14 mouse cellular contexts compared by ENCODE assay signal in the genomic region with DNA sequence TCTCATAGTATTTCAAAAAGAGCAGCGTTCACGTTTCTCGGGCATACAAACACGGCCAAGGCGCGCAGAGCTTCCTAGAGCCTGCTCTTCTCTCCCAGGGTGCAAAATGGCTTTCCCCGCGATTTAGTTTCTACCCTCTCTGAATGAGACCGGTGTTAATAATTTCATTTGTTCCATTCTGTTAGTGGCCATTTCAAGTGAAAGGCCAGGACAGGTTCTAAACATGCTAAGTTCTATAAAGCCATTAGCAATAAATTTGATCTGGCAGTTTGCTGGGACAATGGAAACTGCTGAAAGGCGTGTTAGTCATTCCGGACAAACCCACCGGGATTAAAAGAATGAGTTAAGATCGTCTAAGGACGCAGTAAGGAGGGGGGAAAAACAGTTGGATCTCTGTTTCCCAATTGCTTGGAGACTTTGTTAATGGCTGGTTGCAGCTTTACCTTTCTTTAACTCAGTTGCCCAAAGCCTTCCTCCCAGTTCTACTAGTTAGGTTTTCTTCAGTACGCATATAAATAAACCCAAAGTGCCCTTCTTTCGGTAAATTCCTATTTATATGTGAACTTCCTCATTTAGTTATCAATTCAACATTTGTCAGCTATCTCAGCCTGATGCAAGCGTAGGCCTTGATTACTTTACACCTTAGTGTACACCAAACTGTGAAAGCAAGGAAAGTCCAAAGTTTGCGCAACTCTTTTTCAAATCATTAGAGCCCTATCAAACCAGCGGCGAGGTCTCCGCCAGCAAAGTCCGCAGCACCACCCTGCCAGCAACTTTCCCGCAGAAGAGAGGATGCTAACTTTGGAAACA. TPM values are rescaled to one million over a fixed set of nuclear protein-coding genes. Genes with fewer than 3 reads are reported as not detected.
DNase-seq lines count a peak whose midpoint lies in the region; ATAC-seq and TF ChIP-seq lines count a peak whose summit lies in the region.
"Had no signal": no experiment of that assay in that cellular context is flagged by ENCODE, and none has a peak within 500 bp of the region (broad histone marks: within the 10 kb centered on the region; RNA-seq: fewer than 3 reads in every experiment).

No protein-coding gene starts in this region.

- H3K27ac ChIP-seq in forebrain, embryonic 12.5 days: no peak overlapping the region
- no peak overlapping the region for H3K27ac ChIP-seq in forebrain, embryonic 15.5 days (replicated peaks)
- H3K27ac ChIP-seq in embryonic facial prominence, embryonic 14.5 days (replicated peaks; ENCODE audit: low read depth, low read length): no peak overlapping the region
- H3K27ac ChIP-seq in limb, embryonic 14.5 days (replicated peaks; ENCODE audit: low read depth, low read length): no peak overlapping the region; the same call in 1 of the 2 replicates
- H3K27ac ChIP-seq in neural tube, embryonic 14.5 days (ENCODE audit: low read depth, low read length): no peak overlapping the region
- no peak overlapping the region for H3K27ac ChIP-seq in thymus, adult 2 months (ENCODE audit: control insufficient read depth, insufficient read depth, low read length)
- H3K27ac ChIP-seq: lung, embryonic 15.5 days had no signal

- peaks cover 25% of the 10 kb centered on the region for H3K4me1 ChIP-seq in forebrain, embryonic 12.5 days
- H3K4me1 ChIP-seq in forebrain, embryonic 15.5 days: peaks cover 23% of the 10 kb centered on the region
- peaks cover 13% of the 10 kb centered on the region for H3K4me1 ChIP-seq in embryonic facial prominence, embryonic 14.5 days (ENCODE audit: control insufficient read depth, insufficient read depth, low read length)
- H3K4me1 ChIP-seq in limb, embryonic 14.5 days (ENCODE audit: control insufficient read depth, insufficient read depth, low read length): peaks cover 10% of the 10 kb centered on the region; the same call in 1 of the 2 replicates
- peaks cover 8% of the 10 kb centered on the region; the same call in 1 of the 2 replicates for H3K4me1 ChIP-seq in neural tube, embryonic 14.5 days (ENCODE audit: control insufficient read depth, insufficient read depth, low read length)
- H3K4me1 ChIP-seq in thymus, adult 2 months (replicated peaks; ENCODE audit: control insufficient read depth, insufficient read depth, low read length): no peaks in the 10 kb centered on the region
- H3K4me1 ChIP-seq: lung, embryonic 15.5 days had no signal

- no peak for TF ChIP-seq POLR2A in limb, embryonic 14.5 days (IDR thresholded peaks at IDR 0.05; ENCODE audit: borderline replicate concordance, extremely low read depth, insufficient read depth, insufficient read length)
- no peak for TF ChIP-seq POLR2A in thymus, adult 2 months (IDR thresholded peaks at IDR 0.05; ENCODE audit: control insufficient read depth, extremely low read depth, insufficient read depth, low read length, poor library complexity)

- no peaks in the 10 kb centered on the region for H3K9me3 ChIP-seq in forebrain, embryonic 12.5 days
- no peaks in the 10 kb centered on the region for H3K9me3 ChIP-seq in forebrain, embryonic 15.5 days
- no peaks in the 10 kb centered on the region for H3K9me3 ChIP-seq in embryonic facial prominence, embryonic 14.5 days (ENCODE audit: control insufficient read depth, low read length)
- H3K9me3 ChIP-seq in limb, embryonic 14.5 days (ENCODE audit: control insufficient read depth, low read length): no peaks in the 10 kb centered on the region
- no peaks in the 10 kb centered on the region for H3K9me3 ChIP-seq in neural tube, embryonic 14.5 days (ENCODE audit: control insufficient read depth, low read length)
- H3K9me3 ChIP-seq: lung, embryonic 15.5 days had no signal

- peak overlapping the region; percentile 72 for H3K4me2 ChIP-seq in forebrain, embryonic 12.5 days
- H3K4me2 ChIP-seq in forebrain, embryonic 15.5 days (replicated peaks): no peak overlapping the region
- H3K4me2 ChIP-seq in embryonic facial prominence, embryonic 14.5 days (ENCODE audit: low read depth, low read length): peak overlapping the region; percentile 18
- peak overlapping the region; percentile 83 for H3K4me2 ChIP-seq in limb, embryonic 14.5 days (replicated peaks; ENCODE audit: low read depth, low read length, severe bottlenecking)
- no peak overlapping the region; the same call in 1 of the 2 replicates for H3K4me2 ChIP-seq in neural tube, embryonic 14.5 days (ENCODE audit: low read depth, low read length)

- 2% methylated on average over 23 of the region's 23 CpGs for WGBS in forebrain, embryonic 12.5 days
- WGBS in forebrain, embryonic 15.5 days: 2% methylated on average over 23 of the region's 23 CpGs
- 4% methylated on average over 23 of the region's 23 CpGs for WGBS in embryonic facial prominence, embryonic 14.5 days
- WGBS in limb, embryonic 14.5 days: 3% methylated on average over 23 of the region's 23 CpGs
- WGBS in neural tube, embryonic 14.5 days: 2% methylated on average over 23 of the region's 23 CpGs
- WGBS in thymus, adult 2 months: 14% methylated on average over 23 of the region's 23 CpGs

- no peaks in the 10 kb centered on the region for H3K36me3 ChIP-seq in forebrain, embryonic 12.5 days (replicated peaks)
- no peaks in the 10 kb centered on the region for H3K36me3 ChIP-seq in forebrain, embryonic 15.5 days
- no peaks in the 10 kb centered on the region for H3K36me3 ChIP-seq in embryonic facial prominence, embryonic 14.5 days (ENCODE audit: control insufficient read depth, insufficient read depth, low read length)
- no peaks in the 10 kb centered on the region for H3K36me3 ChIP-seq in limb, embryonic 14.5 days (ENCODE audit: control insufficient read depth, insufficient read depth, low read length)
- H3K36me3 ChIP-seq in neural tube, embryonic 14.5 days (ENCODE audit: control insufficient read depth, insufficient read depth, low read length): no peaks in the 10 kb centered on the region
- no peaks in the 10 kb centered on the region for H3K36me3 ChIP-seq in thymus, adult 2 months (ENCODE audit: control insufficient read depth, insufficient read depth, low read length)
- H3K36me3 ChIP-seq: G1E; lung, embryonic 15.5 days had no signal

- H3K4me3 ChIP-seq in forebrain, embryonic 12.5 days (replicated peaks): 0 out of 2 replicates have a peak overlapping the region, but pooled peaks have one; percentile 5
- no peak overlapping the region for H3K4me3 ChIP-seq in forebrain, embryonic 15.5 days
- 0 out of 2 replicates have a peak overlapping the region, but pooled peaks have one; percentile 3 for H3K4me3 ChIP-seq in embryonic facial prominence, embryonic 14.5 days (ENCODE audit: low read depth, low read length)
- H3K4me3 ChIP-seq in limb, embryonic 14.5 days (replicated peaks; ENCODE audit: low read length): peak overlapping the region; percentile 49
- H3K4me3 ChIP-seq in neural tube, embryonic 14.5 days (ENCODE audit: low read depth, low read length): peak overlapping the region; percentile 31; the same call in 1 of the 2 replicates
- H3K4me3 ChIP-seq in thymus, adult 2 months (ENCODE audit: control insufficient read depth, insufficient read depth, low read length): no peak overlapping the region

- ATAC-seq in forebrain, embryonic 12.5 days (ENCODE audit: low FRiP score): no peak
- ATAC-seq in forebrain, embryonic 15.5 days (replicated peaks): no peak
- ATAC-seq in embryonic facial prominence, embryonic 14.5 days (ENCODE audit: low read depth): no peak
- no peak for ATAC-seq in limb, embryonic 14.5 days (ENCODE audit: low FRiP score, low read depth)
- ATAC-seq in neural tube, embryonic 14.5 days (ENCODE audit: low read depth): no peak
- ATAC-seq: activated CD4-positive, CD25-positive, alpha-beta regulatory T cell, adult 4 months had no signal

- DNase-seq in embryonic facial prominence, embryonic 14.5 days (ENCODE audit: low spot score): no peak
- no peak for DNase-seq in limb, embryonic 14.5 days (ENCODE audit: low spot score)
- no peak for DNase-seq in thymus, adult 2 months
- no peak for DNase-seq in spleen, adult 18-20 months
- no peak for DNase-seq in spleen, postnatal 36 days (ENCODE audit: low spot score in 2 of 2)
- DNase-seq: cerebellum, postnatal 10 days; heart, adult 11 months; kidney, adult 8-10 months had no signal

- peaks cover 67% of the 10 kb centered on the region for H3K27me3 ChIP-seq in forebrain, embryonic 12.5 days
- H3K27me3 ChIP-seq in forebrain, embryonic 15.5 days: peaks cover 61% of the 10 kb centered on the region
- H3K27me3 ChIP-seq in embryonic facial prominence, embryonic 14.5 days (replicated peaks; ENCODE audit: control insufficient read depth, insufficient read depth, low read length): peaks cover 69% of the 10 kb centered on the region
- H3K27me3 ChIP-seq in limb, embryonic 14.5 days (ENCODE audit: control insufficient read depth, insufficient read depth, low read length): peaks cover 54% of the 10 kb centered on the region
- peaks cover 63% of the 10 kb centered on the region for H3K27me3 ChIP-seq in neural tube, embryonic 14.5 days (ENCODE audit: control insufficient read depth, insufficient read depth, low read length)
- H3K27me3 ChIP-seq in thymus, adult 2 months (ENCODE audit: control insufficient read depth, insufficient read depth, low read length): peaks cover 9% of the 10 kb centered on the region

- H3K9ac ChIP-seq in forebrain, embryonic 12.5 days: no peak overlapping the region
- H3K9ac ChIP-seq in forebrain, embryonic 15.5 days (replicated peaks): no peak overlapping the region
- no peak overlapping the region for H3K9ac ChIP-seq in embryonic facial prominence, embryonic 14.5 days (ENCODE audit: low read depth, low read length)
- peak overlapping the region; percentile 61 for H3K9ac ChIP-seq in limb, embryonic 14.5 days (ENCODE audit: low read depth, low read length, severe bottlenecking)
- no peak overlapping the region for H3K9ac ChIP-seq in neural tube, embryonic 14.5 days (replicated peaks; ENCODE audit: low read depth, low read length)
- H3K9ac ChIP-seq: lung, embryonic 15.5 days had no signal

- no peak for TF ChIP-seq CTCF in thymus, adult 2 months (IDR thresholded peaks at IDR 0.05; ENCODE audit: borderline replicate concordance, control insufficient read depth, extremely low read depth, insufficient read depth, low read length, poor library complexity)

RNA-seq across cellular contexts. Expression of a gene that starts 2.7 kb away (rescaled TPM):
- polyA plus RNA-seq in forebrain, embryonic 12.5 days (2016; fragmentation: Nextera tagmentation; extraction: Ambion mirVana): 0.60 and 0.95 TPM in 2 replicates
- polyA plus RNA-seq in forebrain, embryonic 15.5 days (2015; fragmentation: Nextera tagmentation; extraction: Ambion mirVana): 0.32 and 1.3 TPM in 2 replicates
- 0.19 and 1.5 TPM in 2 replicates for polyA plus RNA-seq in embryonic facial prominence, embryonic 14.5 days (2014; fragmentation: Nextera tagmentation; extraction: Ambion mirVana)
- polyA plus RNA-seq in limb, embryonic 14.5 days (2012; rRNA removed): 3.8 and 6.6 TPM in 2 replicates
- 8.6 and 11.6 TPM in 2 replicates for polyA plus RNA-seq in limb, embryonic 14.5 days (2014; fragmentation: Nextera tagmentation; extraction: Ambion mirVana)
- 8.9 and 13.7 TPM in 2 replicates for polyA plus RNA-seq in neural tube, embryonic 14.5 days (2014; fragmentation: Nextera tagmentation; extraction: Ambion mirVana)
- 0.19 and 0.28 TPM in 2 replicates for polyA plus RNA-seq in thymus, adult 2 months (2012; rRNA removed)
- polyA plus RNA-seq: activated CD4-positive, CD25-positive, alpha-beta regulatory T cell, adult 4 months; lung, embryonic 15.5 days had no signal

Comparison
In these comparisons a context has a peak if more than half of its experiments do, and no peak if none do; other contexts are left out.
1. H3K4me2 ChIP-seq: peak in forebrain, embryonic 12.5 days (single experiment), embryonic facial prominence, embryonic 14.5 days (single experiment) and limb, embryonic 14.5 days (single experiment); none in forebrain, embryonic 15.5 days (single experiment) and neural tube, embryonic 14.5 days (single experiment).
2. H3K4me3 ChIP-seq: peak in forebrain, embryonic 12.5 days (single experiment), embryonic facial prominence, embryonic 14.5 days (single experiment), limb, embryonic 14.5 days (single experiment) and neural tube, embryonic 14.5 days (single experiment); none in forebrain, embryonic 15.5 days (single experiment) and thymus, adult 2 months (single experiment).